Mouse (Mus musculus) erythroblast, adult 5-6 weeks (primary cell): Measurements from ENCODE around the gene Umod. TPM values are rescaled to one million over a fixed set of nuclear protein-coding genes. Genes with fewer than 3 reads are reported as not detected.

Experiments used
- ATAC-seq: replicated peaks from 2 replicates; pipeline ENCODE4 v1.8.0; 2016; ENCODE audit warnings: moderate number of reproducible peaks, mild to moderate bottlenecking, moderate TSS enrichment, inconsistent platforms; ENCODE audit not compliant: poor library complexity, low FRiP score, severe bottlenecking
- total RNA-seq, 2 experiments: library from RNA; stranded (forward) in 1 of 2; stranded (reverse) in 1 of 2; fragments of 150-400 nt in 1 of 2; fragments of 200-764, 138-1000 nt in 1 of 2; gene quantifications; 2 replicates each; pipeline versions ENCODE4 v1.2.3 to v1.2.4; 2015 to 2017; ENCODE audit warnings: low replicate concordance in 2 of 2

Umod gene
- total RNA-seq, 2 experiments from 2014 or later, result not detected

- no peak for ATAC-seq
Measured at GRCm38 (mm10) chr7:119454192-119454591, 24.9 kb downstream of the Umod start.

- no peak for ATAC-seq
Measured at GRCm38 (mm10) chr7:119443849-119444248, 35.2 kb downstream of the Umod start.

GRCm38 (mm10) chr7:119441938-119442337 is 37.1 kb downstream of the Umod start:
- ATAC-seq, result no peak

GRCm38 (mm10) chr7:119427180-119427616 is 51.9 kb downstream of the Umod start:
- no peak for ATAC-seq

GRCm38 (mm10) chr7:119420730-119421129 is 58.4 kb downstream of the Umod start:
- no peak for ATAC-seq

GRCm38 (mm10) chr7:119418523-119418922 is 60.6 kb downstream of the Umod start:
- ATAC-seq, result no peak

Other genes starting within 250 kb of the Umod start
- gene Gp2, start 20.0 kb downstream of the Umod start, total RNA-seq (2015; ENCODE audit: low replicate concordance), result not detected in 2 replicates
- not detected in 2 replicates for gene Gp2, start 20.0 kb downstream of the Umod start, total RNA-seq (2017; ENCODE audit: low replicate concordance)
- gene Acsm5, start 40.2 kb upstream of the Umod start, total RNA-seq (2015; ENCODE audit: low replicate concordance), result not detected in 2 replicates
- gene Acsm5, start 40.2 kb upstream of the Umod start, total RNA-seq (2017; ENCODE audit: low replicate concordance), result not detected in 2 replicates
- gene Pdilt, start 44.2 kb upstream of the Umod start, total RNA-seq (2015; ENCODE audit: low replicate concordance), result not detected in 2 replicates
- gene Pdilt, start 44.2 kb upstream of the Umod start, total RNA-seq (2017; ENCODE audit: low replicate concordance), result not detected in 2 replicates
- not detected in 2 replicates for gene Acsm2, start 75.1 kb upstream of the Umod start, total RNA-seq (2015; ENCODE audit: low replicate concordance)
- gene Acsm2, start 75.1 kb upstream of the Umod start, total RNA-seq (2017; ENCODE audit: low replicate concordance), result not detected in 2 replicates
- not detected in 2 replicates for gene Acsm1, start 127.7 kb upstream of the Umod start, total RNA-seq (2015; ENCODE audit: low replicate concordance)
- gene Acsm1, start 127.7 kb upstream of the Umod start, total RNA-seq (2017; ENCODE audit: low replicate concordance), result not detected in 2 replicates
- not detected in 2 replicates for gene Acsm4, start 210.7 kb upstream of the Umod start, total RNA-seq (2015; ENCODE audit: low replicate concordance)
- not detected in 2 replicates for gene Acsm4, start 210.7 kb upstream of the Umod start, total RNA-seq (2017; ENCODE audit: low replicate concordance)
- 5.0 and 7.5 TPM in 2 replicates for gene Thumpd1, start 241.5 kb upstream of the Umod start, total RNA-seq (2015; ENCODE audit: low replicate concordance)
- 8.6 and 9.9 TPM in 2 replicates for gene Thumpd1, start 241.5 kb upstream of the Umod start, total RNA-seq (2017; ENCODE audit: low replicate concordance)